Mouse (Mus musculus) forebrain, embryonic 10.5 days (tissue): ENCODE measurements around the gene Ccdc9b. TPM values are rescaled to one million over a fixed set of nuclear protein-coding genes. Genes with fewer than 3 reads are reported as not detected.

Source experiments
- DNase-seq: peaks from one replicate; pipeline ENCODE4 v3.0.0-alpha.2; 2017; ENCODE audit warnings: low spot score; ENCODE audit errors: extremely low spot score
- H3K27ac ChIP-seq: fragments of 300-500 bp; sonication (generic); 2 replicates; pipeline ENCODE4 v1.5.1; 2016; ENCODE audit warnings: mild to moderate bottlenecking
- H3K27me3 ChIP-seq: fragments of 300-500 bp; sonication (generic); 2 replicates; pipeline ENCODE4 v1.6.1; 2016; ENCODE audit warnings: mild to moderate bottlenecking; ENCODE audit not compliant: poor library complexity, severe bottlenecking
- H3K36me3 ChIP-seq: fragments of 300-500 bp; sonication (generic); replicated peaks from 2 replicates; pipeline ENCODE4 v1.6.1; 2016; ENCODE audit warnings: mild to moderate bottlenecking, moderate library complexity
- H3K4me1 ChIP-seq: fragments of 300-500 bp; sonication (generic); 2 replicates; pipeline ENCODE4 v1.6.1; 2016
- H3K4me3 ChIP-seq: fragments of 300-500 bp; sonication (generic); 2 replicates; pipeline ENCODE4 v1.5.1; 2016; ENCODE audit warnings: mild to moderate bottlenecking, moderate library complexity
- H3K9me3 ChIP-seq: fragments of 300-500 bp; sonication (generic); 2 replicates; pipeline ENCODE4 v1.6.1; 2016; ENCODE audit warnings: mild to moderate bottlenecking, moderate library complexity
- WGBS: fragments of 180-500 bp; shearing (Covaris S2); methylation state at CpG from one replicate; pipeline ENCODE4 v1.1.7; 2016; 5-methylcytosine and 5-hydroxymethylcytosine counted together
- polyA plus RNA-seq: library from polyadenylated mRNA; unstranded; fragments of >200 nt; fragmentation: Nextera tagmentation; extraction: Ambion mirVana; gene quantifications from 2 replicates; pipeline ENCODE4 v1.2.1, GENCODE M21; 2016

Gene Ccdc9b
- polyA plus RNA-seq, 1 experiment from 2014 or later = 0.64 TPM

- Histone ChIP-seq H3K9me3 (no peaks in the 10 kb centered on the region), H3K4me1 (peaks cover 14% of the 10 kb centered on the region), H3K27ac (no peak overlapping the region), H3K27me3 (peaks cover 64% of the 10 kb centered on the region), H3K36me3 (no peaks in the 10 kb centered on the region), H3K4me3 (no peak overlapping the region)
- no peak for DNase-seq
- 64% methylated on average over 5 of the region's 5 CpGs for whole genome bisulfite sequencing
Observed at GRCm38 (mm10) chr2:118733341-118733740, 29.1 kb downstream of the Ccdc9b start.

GRCm38 (mm10) chr2:118731981-118732380 lies 30.5 kb downstream of the Ccdc9b start:
- Histone ChIP-seq H3K9me3 (no peaks in the 10 kb centered on the region), H3K27me3 (peaks cover 77% of the 10 kb centered on the region), H3K27ac (no peak overlapping the region), H3K4me1 (peaks cover 18% of the 10 kb centered on the region), H3K36me3 (no peaks in the 10 kb centered on the region), H3K4me3 (no peak overlapping the region)
- 87% methylated on average over 5 of the region's 5 CpGs for WGBS
- DNase-seq = no peak

- Histone ChIP-seq H3K4me3 (no peak overlapping the region), H3K4me1 (peaks cover 18% of the 10 kb centered on the region), H3K27me3 (peaks cover 85% of the 10 kb centered on the region), H3K27ac (no peak overlapping the region), H3K36me3 (no peaks in the 10 kb centered on the region), H3K9me3 (no peaks in the 10 kb centered on the region)
- 2% methylated on average over 3 of the region's 3 CpGs for WGBS
- DNase-seq = no peak
Observed at GRCm38 (mm10) chr2:118730622-118730915, 31.9 kb downstream of the Ccdc9b start.

GRCm38 (mm10) chr2:118729816-118730621 lies 32.4 kb downstream of the Ccdc9b start:
- 24% methylated on average over 8 of the region's 8 CpGs for WGBS
- no peaks in the 10 kb centered on the region for H3K36me3 ChIP-seq
- no peak overlapping the region for H3K27ac ChIP-seq
- no peak for DNase-seq
- H3K4me3 ChIP-seq = no peak overlapping the region
- H3K27me3 ChIP-seq = peaks cover 85% of the 10 kb centered on the region
- H3K4me1 ChIP-seq = peaks cover 18% of the 10 kb centered on the region
- H3K9me3 ChIP-seq = no peaks in the 10 kb centered on the region

GRCm38 (mm10) chr2:118729194-118729593 lies 33.3 kb downstream of the Ccdc9b start:
- Histone ChIP-seq H3K4me3 (no peak overlapping the region), H3K27me3 (peaks cover 91% of the 10 kb centered on the region), H3K9me3 (no peaks in the 10 kb centered on the region), H3K36me3 (no peaks in the 10 kb centered on the region), H3K27ac (no peak overlapping the region), H3K4me1 (peaks cover 18% of the 10 kb centered on the region)
- DNase-seq = no peak
- 51% methylated on average over 4 of the region's 4 CpGs for WGBS

- H3K4me1 ChIP-seq = peaks cover 18% of the 10 kb centered on the region
- no peak within 1 kb of the TSS for H3K27ac ChIP-seq
- no peak for DNase-seq
- H3K4me3 ChIP-seq = no peak within 1 kb of the TSS
- no peaks in the 10 kb centered on the region for H3K36me3 ChIP-seq
- 14% methylated on average over 7 of the region's 7 CpGs for WGBS
- H3K9me3 ChIP-seq = no peaks in the 10 kb centered on the region
- peaks cover 90% of the 10 kb centered on the region for H3K27me3 ChIP-seq
Observed at GRCm38 (mm10) chr2:118728337-118728736, 34.1 kb downstream of the Ccdc9b start, which contains the start of gene Plcb2. Gene Plcb2, minus strand, starts transcription at chr2:118728438.

- DNase-seq = no peak
Observed at GRCm38 (mm10) chr2:118727911-118728310, 34.5 kb downstream of the Ccdc9b start.

GRCm38 (mm10) chr2:118726873-118727272 lies 35.6 kb downstream of the Ccdc9b start:
- no peaks in the 10 kb centered on the region for H3K9me3 ChIP-seq
- no peaks in the 10 kb centered on the region for H3K36me3 ChIP-seq
- DNase-seq = no peak
- H3K27me3 ChIP-seq = peaks cover 91% of the 10 kb centered on the region
- 81% methylated on average over 2 of the region's 2 CpGs for WGBS
- H3K4me3 ChIP-seq = no peak overlapping the region
- no peak overlapping the region for H3K27ac ChIP-seq
- peaks cover 22% of the 10 kb centered on the region for H3K4me1 ChIP-seq

More at GRCm38 (mm10) chr2:118727911-118728310, 34.5 kb downstream of the Ccdc9b start:
- no peaks in the 10 kb centered on the region for H3K9me3 ChIP-seq
- H3K4me3 ChIP-seq = no peak overlapping the region
- WGBS = 25% methylated on average over 9 of the region's 9 CpGs
- no peak overlapping the region for H3K27ac ChIP-seq
- peaks cover 91% of the 10 kb centered on the region for H3K27me3 ChIP-seq
- peaks cover 19% of the 10 kb centered on the region for H3K4me1 ChIP-seq
- H3K36me3 ChIP-seq = no peaks in the 10 kb centered on the region

GRCm38 (mm10) chr2:118725511-118725910 lies 37.0 kb downstream of the Ccdc9b start:
- Histone ChIP-seq H3K4me3 (no peak overlapping the region), H3K27me3 (peaks cover 78% of the 10 kb centered on the region), H3K36me3 (no peaks in the 10 kb centered on the region), H3K9me3 (no peaks in the 10 kb centered on the region), H3K4me1 (peaks cover 20% of the 10 kb centered on the region), H3K27ac (no peak overlapping the region)
- DNase-seq = no peak
- 88% methylated on average over 4 of the region's 4 CpGs for WGBS

GRCm38 (mm10) chr2:118723693-118724486 lies 38.6 kb downstream of the Ccdc9b start:
- no peaks in the 10 kb centered on the region for H3K36me3 ChIP-seq
- H3K4me1 ChIP-seq = peaks cover 13% of the 10 kb centered on the region
- DNase-seq = no peak
- no peak overlapping the region for H3K4me3 ChIP-seq
- H3K27ac ChIP-seq = no peak overlapping the region
- peaks cover 69% of the 10 kb centered on the region for H3K27me3 ChIP-seq
- 87% methylated on average over 15 of the region's 15 CpGs for WGBS
- H3K9me3 ChIP-seq = no peaks in the 10 kb centered on the region

- no peak for DNase-seq
- peaks cover 73% of the 10 kb centered on the region for H3K27me3 ChIP-seq
- WGBS = 84% methylated on average over 5 of the region's 5 CpGs
- H3K27ac ChIP-seq = no peak overlapping the region
- H3K4me1 ChIP-seq = peaks cover 20% of the 10 kb centered on the region
- H3K9me3 ChIP-seq = no peaks in the 10 kb centered on the region
- no peaks in the 10 kb centered on the region for H3K36me3 ChIP-seq
- no peak overlapping the region for H3K4me3 ChIP-seq
Observed at GRCm38 (mm10) chr2:118716677-118717076, 45.8 kb downstream of the Ccdc9b start.

- no peaks in the 10 kb centered on the region for H3K9me3 ChIP-seq
- H3K27me3 ChIP-seq = peaks cover 90% of the 10 kb centered on the region
- H3K4me1 ChIP-seq = peaks cover 43% of the 10 kb centered on the region
- no peak overlapping the region for H3K4me3 ChIP-seq
- no peaks in the 10 kb centered on the region for H3K36me3 ChIP-seq
- no peak for DNase-seq
- WGBS = 54% methylated on average over 4 of the region's 4 CpGs
- peak overlapping the region; percentile 16; the same call in 1 of the 2 replicates for H3K27ac ChIP-seq
Observed at GRCm38 (mm10) chr2:118714230-118714629, 48.2 kb downstream of the Ccdc9b start.

- H3K27me3 ChIP-seq = peaks cover 93% of the 10 kb centered on the region
- no peak overlapping the region for H3K27ac ChIP-seq
- no peak overlapping the region for H3K4me3 ChIP-seq
- WGBS = 92% methylated on average over 6 of the region's 6 CpGs
- H3K9me3 ChIP-seq = no peaks in the 10 kb centered on the region
- H3K4me1 ChIP-seq = peaks cover 44% of the 10 kb centered on the region
- H3K36me3 ChIP-seq = no peaks in the 10 kb centered on the region
- no peak for DNase-seq
Observed at GRCm38 (mm10) chr2:118713631-118714030, 48.8 kb downstream of the Ccdc9b start.
